ENCODE assay signal across 10 mouse cellular contexts in the genomic region with DNA sequence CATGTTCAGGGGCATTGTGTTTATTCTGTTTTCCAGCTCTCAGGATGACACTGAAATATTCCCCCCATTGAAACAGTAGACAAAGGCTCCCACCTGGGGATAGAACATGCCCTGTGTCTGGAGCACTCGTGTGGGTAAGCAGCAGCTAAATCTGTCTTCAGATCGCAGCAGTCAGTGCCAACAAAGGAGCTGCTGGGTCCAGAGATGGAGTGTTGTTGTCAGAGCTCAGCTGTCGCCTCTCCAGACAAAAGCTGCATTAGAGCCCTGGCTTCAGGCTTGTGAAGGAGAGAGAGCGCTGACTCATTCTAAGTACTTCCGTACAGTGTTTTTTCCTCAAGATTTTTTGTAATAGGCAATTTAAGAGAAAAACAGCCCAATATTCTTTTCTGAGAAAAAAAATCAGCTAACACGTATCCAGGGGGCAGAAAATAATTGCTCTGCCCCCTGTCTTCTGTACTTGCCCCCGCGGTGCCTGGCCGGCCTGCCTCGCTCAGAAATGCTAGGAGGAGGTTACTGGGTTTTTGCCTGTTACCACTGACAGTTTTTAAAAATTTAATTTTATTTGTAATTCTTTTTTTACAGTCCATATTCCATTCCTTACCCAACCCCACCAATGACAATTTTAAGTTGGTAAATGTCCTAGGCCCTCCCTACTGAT. TPM values are rescaled to one million over a fixed set of nuclear protein-coding genes. Genes with fewer than 3 reads are reported as not detected.
DNase-seq lines count a peak whose midpoint lies in the region; ATAC-seq lines count a peak whose summit lies in the region.
"Had no signal": no experiment of that assay in that cellular context is flagged by ENCODE, and none has a peak within 500 bp of the region (broad histone marks: within the 10 kb centered on the region; RNA-seq: fewer than 3 reads in every experiment).

No protein-coding gene starts in this region.

- peaks cover 28% of the 10 kb centered on the region for H3K4me1 ChIP-seq in heart, embryonic 13.5 days
- peaks cover 7% of the 10 kb centered on the region; the same call in 1 of the 2 replicates for H3K4me1 ChIP-seq in forebrain, embryonic 15.5 days
- peaks cover 22% of the 10 kb centered on the region for H3K4me1 ChIP-seq in neural tube, embryonic 15.5 days
- H3K4me1 ChIP-seq: liver, embryonic 13.5 days had no signal

- no peak overlapping the region for H3K4me2 ChIP-seq in heart, embryonic 13.5 days
- no peak overlapping the region for H3K4me2 ChIP-seq in forebrain, embryonic 15.5 days (replicated peaks)
- no peak overlapping the region for H3K4me2 ChIP-seq in neural tube, embryonic 15.5 days
- H3K4me2 ChIP-seq: liver, embryonic 13.5 days had no signal

- peak overlapping the region; percentile 61 for H3K27ac ChIP-seq in heart, embryonic 13.5 days (replicated peaks)
- H3K27ac ChIP-seq in forebrain, embryonic 15.5 days (replicated peaks) = peak overlapping the region; percentile 41
- peak overlapping the region; percentile 45 for H3K27ac ChIP-seq in neural tube, embryonic 15.5 days (replicated peaks)
- H3K27ac ChIP-seq: liver, embryonic 13.5 days had no signal

- no peaks in the 10 kb centered on the region for H3K27me3 ChIP-seq in heart, embryonic 13.5 days (replicated peaks)
- H3K27me3 ChIP-seq in forebrain, embryonic 15.5 days = no peaks in the 10 kb centered on the region
- H3K27me3 ChIP-seq in neural tube, embryonic 15.5 days (replicated peaks) = no peaks in the 10 kb centered on the region
- H3K27me3 ChIP-seq: liver, embryonic 13.5 days had no signal

- no peaks in the 10 kb centered on the region for H3K9me3 ChIP-seq in heart, embryonic 13.5 days
- H3K9me3 ChIP-seq in forebrain, embryonic 15.5 days = no peaks in the 10 kb centered on the region
- no peaks in the 10 kb centered on the region for H3K9me3 ChIP-seq in neural tube, embryonic 15.5 days (replicated peaks)
- H3K9me3 ChIP-seq: liver, embryonic 13.5 days had no signal

- no peak overlapping the region for H3K9ac ChIP-seq in heart, embryonic 13.5 days
- H3K9ac ChIP-seq in forebrain, embryonic 15.5 days (replicated peaks) = no peak overlapping the region
- H3K9ac ChIP-seq in neural tube, embryonic 15.5 days (replicated peaks) = no peak overlapping the region
- H3K9ac ChIP-seq: liver, embryonic 13.5 days had no signal

- no peak for DNase-seq in heart, adult 8-10 months (ENCODE audit: low spot score)
- DNase-seq in left cerebral cortex, postnatal 25 days (ENCODE audit: low spot score in 2 of 2) = peak; percentile 43 to 86
- DNase-seq in kidney, postnatal 10 days = no peak
- DNase-seq in urinary bladder, postnatal 25 days (ENCODE audit: low spot score) = no peak
- no peak for DNase-seq in c-Kit-positive CD71-positive TER-119-positive erythroid progenitor cells, embryonic 14.5 days (ENCODE audit: low spot score)
- DNase-seq: liver, embryonic 13.5 days had no signal

- H3K36me3 ChIP-seq in heart, embryonic 13.5 days = peaks cover 79% of the 10 kb centered on the region
- no peaks in the 10 kb centered on the region for H3K36me3 ChIP-seq in forebrain, embryonic 15.5 days
- H3K36me3 ChIP-seq in neural tube, embryonic 15.5 days = peaks cover 2% of the 10 kb centered on the region; the same call in 1 of the 2 replicates
- H3K36me3 ChIP-seq: liver, embryonic 13.5 days had no signal

- ATAC-seq in heart, embryonic 13.5 days (ENCODE audit: extremely low read depth, insufficient number of reproducible peaks, low FRiP score, low TSS enrichment) = no peak
- peak; percentile 92 for ATAC-seq in forebrain, embryonic 15.5 days (replicated peaks)
- ATAC-seq in neural tube, embryonic 15.5 days (ENCODE audit: low FRiP score) = 0 out of 2 replicates have a peak, but pooled peaks have one; percentile 25

- H3K4me3 ChIP-seq in heart, embryonic 13.5 days = no peak overlapping the region
- H3K4me3 ChIP-seq in forebrain, embryonic 15.5 days = no peak overlapping the region
- no peak overlapping the region for H3K4me3 ChIP-seq in neural tube, embryonic 15.5 days (replicated peaks)
- H3K4me3 ChIP-seq: liver, embryonic 13.5 days had no signal

- intact Hi-C loops in left cerebral cortex, postnatal 25 days (cut with DNase I) = loop anchor here (10.0 kb wide), 1 partner anchor 225 kb away; no protein-coding TSS in a partner anchor

- WGBS in heart, embryonic 13.5 days = 66% methylated on average over 10 of the region's 10 CpGs
- WGBS in forebrain, embryonic 15.5 days = 31% methylated on average over 10 of the region's 10 CpGs
- 51% methylated on average over 10 of the region's 10 CpGs for WGBS in neural tube, embryonic 15.5 days

RNA-seq across cellular contexts. Expression of a gene that starts 21.6 kb away (rescaled TPM):
- not detected in 2 replicates for polyA plus RNA-seq in heart, embryonic 13.5 days (2015; fragmentation: Nextera tagmentation; extraction: Ambion mirVana)
- not detected for total RNA-seq in heart, adult 8-10 months (2022)
- polyA plus RNA-seq in forebrain, embryonic 15.5 days (2015; fragmentation: Nextera tagmentation; extraction: Ambion mirVana) = not detected in 2 replicates
- not detected for total RNA-seq in left cerebral cortex, postnatal 25 days (2021)
- polyA plus RNA-seq in neural tube, embryonic 15.5 days (2015; fragmentation: Nextera tagmentation; extraction: Ambion mirVana) = not detected in 2 replicates
- total RNA-seq: ES-E14 had no signal
- polyA plus RNA-seq: liver, embryonic 13.5 days had no signal

Comparison
In these comparisons a context has a peak if more than half of its experiments do, and no peak if none do; other contexts are left out.
1. DNase-seq: peak in left cerebral cortex, postnatal 25 days (2 of 2); none in heart, adult 8-10 months (single experiment), kidney, postnatal 10 days (single experiment), urinary bladder, postnatal 25 days (single experiment) and c-Kit-positive CD71-positive TER-119-positive erythroid progenitor cells, embryonic 14.5 days (single experiment).
2. Peak in every context shown above with its lines, with median percentiles within 50 percentile points of each other: H3K27ac ChIP-seq.